Mouse (Mus musculus) limb, embryonic 11.5 days (tissue): ENCODE results near the gene Abr. TPM values are rescaled to one million over a fixed set of nuclear protein-coding genes. Genes with fewer than 3 reads are reported as not detected.

Experiments used
- ATAC-seq: fragments of 200-750 bp; cut with Nextera tagmentation; 2 replicates; pipeline ENCODE4 v1.8.0; 2017; ENCODE audit warnings: low read depth; ENCODE audit not compliant: insufficient number of reproducible peaks, low FRiP score, low TSS enrichment
- DNase-seq: peaks from one replicate; pipeline ENCODE4 v3.0.0-alpha.2; 2015; ENCODE audit warnings: low spot score
- H3K27ac ChIP-seq: fragments of 300-500 bp; sonication (generic); replicated peaks from 2 replicates; pipeline ENCODE4 v1.5.1; 2014; ENCODE audit warnings: low read depth, mild to moderate bottlenecking, low read length
- H3K27me3 ChIP-seq: fragments of 300-500 bp; sonication (generic); 2 replicates; pipeline ENCODE4 v1.6.1; 2014; ENCODE audit warnings: mild to moderate bottlenecking, low read length, mixed read lengths; ENCODE audit not compliant: control insufficient read depth, insufficient read depth
- H3K36me3 ChIP-seq: fragments of 300-500 bp; sonication (generic); 2 replicates; pipeline ENCODE4 v1.6.1; 2014; ENCODE audit warnings: mild to moderate bottlenecking, low read length, moderate library complexity, mixed read lengths; ENCODE audit not compliant: control insufficient read depth, insufficient read depth
- H3K4me1 ChIP-seq: fragments of 300-500 bp; sonication (generic); 2 replicates; pipeline ENCODE4 v1.6.1; 2014; ENCODE audit warnings: low read length, mixed read lengths; ENCODE audit not compliant: control insufficient read depth, insufficient read depth
- H3K4me2 ChIP-seq: fragments of 300-500 bp; sonication (generic); 2 replicates; pipeline ENCODE4 v1.6.1; 2014; ENCODE audit warnings: low read depth, mild to moderate bottlenecking, moderate library complexity; ENCODE audit not compliant: severe bottlenecking
- H3K4me3 ChIP-seq: fragments of 300-500 bp; sonication (generic); 2 replicates; pipeline ENCODE4 v1.5.1; 2014; ENCODE audit warnings: low read depth, low read length
- H3K9ac ChIP-seq: fragments of 300-500 bp; sonication (generic); 2 replicates; pipeline ENCODE4 v1.6.1; 2014; ENCODE audit warnings: mild to moderate bottlenecking, low read length
- H3K9me3 ChIP-seq: fragments of 300-500 bp; sonication (generic); 2 replicates; pipeline ENCODE4 v1.6.1; 2016; ENCODE audit warnings: low read length; ENCODE audit not compliant: control insufficient read depth
- WGBS: fragments of 180-500 bp; shearing (Covaris S2); extraction: QIAGEN DNeasy Blood & Tissue Kit; methylation state at CpG from one replicate; pipeline ENCODE4 v1.1.7; 2014; 5-methylcytosine and 5-hydroxymethylcytosine counted together
- polyA plus RNA-seq: library from polyadenylated mRNA; unstranded; fragments of >200 nt; fragmentation: Nextera tagmentation; extraction: Ambion mirVana; gene quantifications from 2 replicates; pipeline ENCODE4 v1.2.1, GENCODE M21; 2014

The Abr gene
- polyA plus RNA-seq, 1 experiment from 2014 or later = 45.2 TPM

DNA sequence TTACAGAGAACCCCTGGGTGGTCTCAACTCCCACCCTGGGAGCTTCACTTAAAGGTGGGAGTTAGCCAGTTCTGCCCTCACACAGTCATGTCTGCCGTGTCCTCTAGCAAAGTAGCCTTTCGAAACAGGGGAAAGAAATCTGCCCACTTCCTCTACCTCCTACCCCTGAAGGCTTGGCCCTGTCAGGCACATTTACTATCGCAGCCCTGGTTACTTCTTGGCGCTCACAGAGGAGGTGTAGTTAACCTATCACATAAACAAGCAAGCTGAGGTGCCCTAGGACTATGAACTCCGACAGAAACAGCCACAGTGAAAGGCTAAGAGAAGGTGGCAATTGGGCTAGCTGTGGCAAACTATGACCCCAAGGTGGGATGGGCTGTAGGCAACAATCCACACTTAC, 139.4 kb downstream of the Abr start:
- 44% methylated on average over 5 of the region's 5 CpGs for WGBS
- no peak overlapping the region; the same call in 1 of the 2 replicates for H3K27ac ChIP-seq
- H3K4me2 ChIP-seq = no peak overlapping the region
- peaks cover 6% of the 10 kb centered on the region; the same call in 1 of the 2 replicates for H3K36me3 ChIP-seq
- H3K4me1 ChIP-seq = peaks cover 2% of the 10 kb centered on the region
- no peaks in the 10 kb centered on the region for H3K9me3 ChIP-seq
- ATAC-seq = no peak
- H3K27me3 ChIP-seq = no peaks in the 10 kb centered on the region
- H3K4me3 ChIP-seq = no peak overlapping the region
- H3K9ac ChIP-seq = no peak overlapping the region
- DNase-seq = no peak

DNA sequence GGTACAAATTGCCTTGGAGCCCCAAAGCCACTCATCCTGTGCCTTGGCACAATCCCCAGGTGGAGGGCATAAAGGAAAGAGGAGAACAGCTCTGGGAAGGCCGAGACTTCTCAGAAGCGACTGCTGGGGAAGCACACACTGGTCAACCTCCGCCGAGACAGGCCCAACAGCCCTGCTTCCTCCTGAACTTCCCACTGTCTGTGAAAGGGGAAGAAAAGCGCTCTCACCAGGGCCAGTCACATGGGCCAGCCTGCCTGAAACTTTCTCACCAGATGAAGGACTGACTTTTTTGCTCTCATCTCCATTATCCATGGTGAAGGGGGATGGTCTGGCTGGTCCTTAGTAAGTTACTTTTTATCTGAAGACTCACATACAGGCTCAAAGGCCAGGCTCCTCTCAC, 139.9 kb downstream of the Abr start:
- peaks cover 6% of the 10 kb centered on the region; the same call in 1 of the 2 replicates for H3K36me3 ChIP-seq
- no peaks in the 10 kb centered on the region for H3K9me3 ChIP-seq
- WGBS = 75% methylated on average over 5 of the region's 5 CpGs
- ATAC-seq (no peak), DNase-seq (no peak)
- no peak overlapping the region for H3K4me2 ChIP-seq
- no peaks in the 10 kb centered on the region for H3K27me3 ChIP-seq
- H3K4me3 ChIP-seq = no peak overlapping the region
- no peak overlapping the region for H3K9ac ChIP-seq
- peaks cover 6% of the 10 kb centered on the region for H3K4me1 ChIP-seq
- no peak overlapping the region for H3K27ac ChIP-seq

DNA sequence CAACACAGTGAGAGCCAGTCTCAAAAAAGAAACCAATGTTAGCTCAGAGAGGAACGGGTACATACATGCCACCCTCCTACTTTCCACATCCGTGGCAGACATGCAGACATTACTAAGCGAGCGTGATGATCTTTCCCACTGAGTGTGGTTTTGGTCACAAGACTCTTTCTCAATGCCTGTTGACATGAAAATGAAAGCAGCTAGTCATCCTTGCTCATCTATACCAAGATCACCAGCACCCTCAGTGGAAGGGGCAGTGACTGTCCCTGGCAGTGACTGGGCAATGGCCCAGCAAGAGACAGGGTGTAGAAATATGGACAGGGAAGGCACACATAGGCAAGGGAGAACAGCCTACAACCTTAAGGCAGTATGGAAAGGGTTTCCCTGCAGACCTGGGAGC, 142.4 kb downstream of the Abr start:
- H3K36me3 ChIP-seq = peaks cover 6% of the 10 kb centered on the region; the same call in 1 of the 2 replicates
- H3K27me3 ChIP-seq = no peaks in the 10 kb centered on the region
- no peak overlapping the region for H3K27ac ChIP-seq
- ATAC-seq (no peak), DNase-seq (no peak)
- H3K4me3 ChIP-seq = no peak overlapping the region
- no peak overlapping the region for H3K9ac ChIP-seq
- no peak overlapping the region for H3K4me2 ChIP-seq
- H3K4me1 ChIP-seq = peaks cover 15% of the 10 kb centered on the region
- 84% methylated on average over 4 of the region's 4 CpGs for WGBS
- no peaks in the 10 kb centered on the region for H3K9me3 ChIP-seq

DNA sequence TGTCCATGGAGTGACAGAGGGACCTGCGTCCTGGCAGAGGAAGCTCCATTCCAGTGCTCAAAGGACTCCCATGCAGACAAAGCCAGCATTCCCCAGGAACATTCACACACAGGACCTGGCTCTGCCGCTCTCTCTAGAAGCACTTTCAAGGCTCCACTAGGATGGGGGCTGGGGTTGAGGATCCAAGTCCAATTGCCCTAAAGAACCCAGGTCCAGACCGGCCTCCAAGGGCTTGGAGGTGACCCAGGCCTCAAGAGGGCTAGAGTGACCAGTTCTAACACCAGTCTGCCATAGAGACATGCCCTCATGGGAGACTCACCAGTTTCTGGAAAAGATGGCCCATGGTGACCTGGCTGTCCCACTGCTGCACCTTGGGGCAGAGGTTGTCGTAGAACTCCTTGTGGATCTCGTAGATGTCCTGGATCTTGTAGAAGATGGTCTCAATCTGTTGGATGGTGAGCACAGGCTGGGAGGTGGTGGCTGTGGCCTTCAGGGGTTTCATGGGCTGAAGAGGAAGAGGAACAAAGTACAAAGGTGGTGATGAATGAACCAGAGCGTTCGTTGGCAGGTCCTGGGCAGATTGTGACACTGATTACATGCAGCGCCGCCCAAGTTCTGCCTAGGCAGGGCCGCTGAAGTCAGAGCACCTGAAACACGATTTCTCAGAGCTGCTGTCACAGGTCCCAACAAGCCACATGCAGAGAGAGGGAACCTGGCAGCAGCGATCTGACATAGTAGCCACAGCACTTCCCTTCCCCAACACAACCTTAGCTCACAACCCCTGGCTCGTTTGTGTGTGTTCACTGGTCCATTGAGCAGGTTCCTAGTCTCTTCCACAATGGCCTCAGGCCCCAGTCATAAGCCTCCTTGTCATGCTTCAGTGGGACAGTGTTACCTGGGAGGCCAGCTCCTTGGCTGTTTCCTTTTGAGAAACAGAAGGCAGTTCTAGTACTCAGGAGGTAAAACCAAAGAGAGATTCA, 143.1 kb downstream of the Abr start:
- WGBS = 91% methylated on average over 13 of the region's 13 CpGs
- Histone ChIP-seq H3K4me2 (no peak overlapping the region), H3K27me3 (no peaks in the 10 kb centered on the region), H3K9me3 (no peaks in the 10 kb centered on the region), H3K27ac (no peak overlapping the region), H3K4me3 (no peak overlapping the region), H3K36me3 (peaks cover 6% of the 10 kb centered on the region; the same call in 1 of the 2 replicates), H3K4me1 (peaks cover 15% of the 10 kb centered on the region), H3K9ac (no peak overlapping the region)
- ATAC-seq = no peak
- DNase-seq = no peak

DNA sequence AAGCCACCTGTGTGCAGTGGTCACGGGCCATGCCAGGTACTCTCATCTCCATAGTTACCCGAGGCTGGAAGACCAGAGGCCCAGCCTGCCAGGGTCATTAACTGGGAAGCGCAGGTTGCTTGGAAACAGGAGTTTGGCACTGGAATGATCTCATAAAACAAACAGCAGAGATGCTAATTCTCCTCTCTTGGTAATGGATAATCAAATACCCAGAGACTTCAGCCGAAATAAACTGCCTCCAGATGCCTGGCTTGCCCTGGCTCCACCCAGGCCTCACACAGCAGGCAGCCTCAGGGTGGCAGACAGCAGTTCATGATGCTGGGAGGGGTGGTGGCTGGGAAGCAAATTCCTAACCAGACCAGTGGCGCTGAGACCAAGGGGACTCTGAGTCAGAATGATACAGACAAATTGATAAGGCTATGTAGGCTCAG, 145.0 kb downstream of the Abr start:
- Histone ChIP-seq H3K4me3 (no peak overlapping the region), H3K27me3 (no peaks in the 10 kb centered on the region), H3K9ac (no peak overlapping the region), H3K27ac (0 out of 2 replicates have a peak overlapping the region, but pooled peaks have one; percentile 38), H3K4me2 (no peak overlapping the region), H3K4me1 (peaks cover 24% of the 10 kb centered on the region), H3K9me3 (no peaks in the 10 kb centered on the region), H3K36me3 (peaks cover 6% of the 10 kb centered on the region; the same call in 1 of the 2 replicates)
- peak; percentile 54 for DNase-seq
- 17% methylated on average over 5 of the region's 5 CpGs for WGBS
- no peak for ATAC-seq

DNA sequence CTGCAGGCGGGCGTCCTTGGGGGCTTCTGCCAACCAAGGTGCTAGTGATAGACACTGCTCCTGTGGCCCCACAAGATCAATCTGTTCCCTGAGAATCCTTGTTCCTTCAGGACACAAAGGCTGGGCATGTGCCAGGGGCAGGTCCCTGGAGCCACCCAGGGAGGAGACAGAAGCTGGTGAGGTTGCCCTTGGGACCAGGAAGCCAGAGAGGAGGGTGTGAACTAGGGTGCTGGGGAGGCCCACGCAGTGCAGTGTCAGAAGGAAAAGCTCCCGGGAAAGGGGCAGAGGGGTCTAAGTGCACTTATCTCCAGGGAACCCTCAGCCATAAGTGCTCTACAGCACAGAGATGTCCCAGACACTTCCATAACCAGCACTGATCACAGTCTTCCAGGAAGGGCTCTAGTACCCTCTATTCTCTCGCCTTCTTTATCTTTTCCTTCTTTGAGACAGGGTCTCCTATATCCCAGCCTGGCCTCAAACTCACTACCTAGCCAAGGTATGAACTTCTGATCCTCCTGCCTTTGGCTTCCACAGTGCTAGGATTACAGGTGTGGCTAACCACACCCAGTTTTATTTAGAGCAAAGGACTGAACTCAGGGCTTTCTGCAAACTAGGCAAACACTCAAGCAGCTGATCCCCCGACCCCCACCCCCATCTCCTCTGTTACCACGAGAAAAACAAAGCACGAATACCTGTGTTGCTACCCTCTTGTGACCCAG, 145.6 kb downstream of the Abr start:
- peaks cover 24% of the 10 kb centered on the region for H3K4me1 ChIP-seq
- H3K4me2 ChIP-seq = no peak overlapping the region
- WGBS = 69% methylated on average over 8 of the region's 8 CpGs
- no peaks in the 10 kb centered on the region for H3K9me3 ChIP-seq
- H3K36me3 ChIP-seq = peaks cover 6% of the 10 kb centered on the region; the same call in 1 of the 2 replicates
- H3K9ac ChIP-seq = 0 out of 2 replicates have a peak overlapping the region, but pooled peaks have one; percentile 12
- DNase-seq = no peak
- ATAC-seq = no peak
- H3K4me3 ChIP-seq = no peak overlapping the region
- no peak overlapping the region for H3K27ac ChIP-seq
- no peaks in the 10 kb centered on the region for H3K27me3 ChIP-seq

DNA sequence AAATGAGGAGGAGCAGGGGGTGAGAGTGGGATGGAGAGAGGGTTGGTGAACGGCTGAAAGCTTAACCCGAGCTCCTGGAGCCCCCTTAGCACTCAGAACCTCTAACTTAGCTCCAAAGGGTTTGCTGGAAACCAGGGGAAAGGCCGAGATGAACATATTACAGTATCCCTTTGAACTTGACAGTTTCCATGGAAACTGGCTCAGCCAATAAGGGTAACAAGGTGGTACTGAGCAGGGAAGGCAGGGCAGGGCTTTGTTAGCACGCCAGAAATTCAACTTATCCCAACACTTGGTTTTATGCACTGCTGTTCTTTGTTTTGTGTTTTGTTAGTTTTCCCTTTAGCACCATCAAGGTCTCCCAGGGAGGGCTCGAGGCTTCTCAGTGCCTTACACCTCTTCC, 149.5 kb downstream of the Abr start:
- 0 out of 2 replicates have a peak overlapping the region, but pooled peaks have one; percentile 54 for H3K27ac ChIP-seq
- DNase-seq = no peak
- WGBS = 19% methylated on average over 5 of the region's 5 CpGs
- H3K9me3 ChIP-seq = no peaks in the 10 kb centered on the region
- no peak overlapping the region for H3K9ac ChIP-seq
- H3K27me3 ChIP-seq = no peaks in the 10 kb centered on the region
- H3K36me3 ChIP-seq = peaks cover 4% of the 10 kb centered on the region; the same call in 1 of the 2 replicates
- no peak overlapping the region for H3K4me3 ChIP-seq
- ATAC-seq = no peak
- peaks cover 44% of the 10 kb centered on the region for H3K4me1 ChIP-seq
- H3K4me2 ChIP-seq = no peak overlapping the region

DNA sequence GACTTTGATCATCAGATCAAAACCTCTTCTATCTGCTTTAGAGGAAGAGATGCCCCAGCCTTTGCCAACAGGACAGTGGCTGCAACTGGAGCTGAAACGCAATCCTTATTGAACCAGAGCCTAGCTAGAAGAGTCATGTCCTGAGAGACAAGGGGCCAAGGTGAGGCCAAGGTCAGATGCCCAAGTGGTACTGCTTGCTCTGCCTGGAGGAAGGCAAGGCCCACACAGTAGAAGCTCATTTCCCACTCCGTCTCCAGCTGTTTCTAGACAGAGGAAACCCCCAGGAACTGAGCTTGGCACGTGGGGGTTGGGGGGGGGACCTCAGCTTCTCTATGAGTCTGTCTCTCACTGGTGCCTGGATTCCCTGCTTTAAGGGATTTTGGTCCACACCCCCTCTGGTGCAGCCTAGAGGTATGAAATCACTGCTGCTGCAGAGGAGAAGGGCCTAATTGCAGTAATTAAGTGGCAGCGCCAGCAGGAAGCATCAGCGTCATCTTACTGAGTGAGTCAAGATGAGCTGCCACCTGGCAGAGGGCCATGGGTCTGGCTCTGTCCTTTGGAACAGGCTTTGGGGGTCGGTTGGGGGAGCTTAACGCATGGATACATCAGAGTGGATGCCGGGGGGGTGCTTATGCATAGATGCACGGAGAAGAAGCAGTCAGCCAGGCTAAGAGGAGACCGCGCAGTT, 152.7 kb downstream of the Abr start:
- no peak for DNase-seq

More for the DNA sequence above, 152.7 kb downstream of the Abr start:
- peak overlapping the region; percentile 27 for H3K9ac ChIP-seq
- 44% methylated on average over 11 of the region's 11 CpGs for WGBS
- H3K4me3 ChIP-seq = no peak overlapping the region
- ATAC-seq = no peak
- H3K27ac ChIP-seq = 0 out of 2 replicates have a peak overlapping the region, but pooled peaks have one; percentile 14
- H3K4me2 ChIP-seq = no peak overlapping the region
- no peaks in the 10 kb centered on the region for H3K27me3 ChIP-seq
- H3K4me1 ChIP-seq = peaks cover 51% of the 10 kb centered on the region
- no peaks in the 10 kb centered on the region for H3K9me3 ChIP-seq
- peaks cover 5% of the 10 kb centered on the region; the same call in 1 of the 2 replicates for H3K36me3 ChIP-seq
